Mouse (Mus musculus): ENCODE results near the gene Tsen15.

- no peak for TF ChIP-seq EP300 (IDR thresholded peaks at IDR 0.05; ENCODE audit: insufficient read depth, low read depth, low read length)
- TF ChIP-seq CTCF (IDR thresholded peaks at IDR 0.05; ENCODE audit: low read depth, low read length): no peak
These were observed 22.9 kb upstream of the Tsen15 start for GRCm38 (mm10) chr1:152409356-152409755.
